In genomic region chr2:152767618-152768271, GRCm38 (mm10) we compare ENCODE assay signal across 8 mouse cellular contexts. TPM values are rescaled to one million over a fixed set of nuclear protein-coding genes. Genes with fewer than 3 reads are reported as not detected.
DNase-seq lines count a peak whose midpoint lies in the region; ATAC-seq and TF ChIP-seq lines count a peak whose summit lies in the region.

No protein-coding gene starts in this region.

- H3K9ac ChIP-seq in hindbrain, postnatal 0 days (replicated peaks; ENCODE audit: low read length): no peak overlapping the region
- H3K9ac ChIP-seq in hindbrain, embryonic 14.5 days: no peak overlapping the region
- no peak overlapping the region for H3K9ac ChIP-seq in intestine, embryonic 16.5 days (ENCODE audit: low read depth, low read length)
- no peak overlapping the region for H3K9ac ChIP-seq in liver, postnatal 0 days (replicated peaks)

- TF ChIP-seq EP300 in liver, postnatal 0 days (IDR thresholded peaks at IDR 0.05; ENCODE audit: low read depth): no peak

- H3K27ac ChIP-seq in hindbrain, postnatal 0 days: no peak overlapping the region
- no peak overlapping the region for H3K27ac ChIP-seq in hindbrain, embryonic 14.5 days
- H3K27ac ChIP-seq in intestine, embryonic 16.5 days (ENCODE audit: low read length): no peak overlapping the region
- no peak overlapping the region for H3K27ac ChIP-seq in liver, postnatal 0 days (ENCODE audit: low read depth)

- H3K27me3 ChIP-seq in hindbrain, postnatal 0 days (ENCODE audit: insufficient read depth, low read length): no peaks in the 10 kb centered on the region
- no peaks in the 10 kb centered on the region for H3K27me3 ChIP-seq in hindbrain, embryonic 14.5 days (ENCODE audit: control insufficient read depth, insufficient read depth, low read length)
- no peaks in the 10 kb centered on the region for H3K27me3 ChIP-seq in intestine, embryonic 16.5 days (replicated peaks; ENCODE audit: control insufficient read depth, insufficient read depth, low read length)
- H3K27me3 ChIP-seq in liver, postnatal 0 days (ENCODE audit: insufficient read depth, low read length): no peaks in the 10 kb centered on the region

- H3K9me3 ChIP-seq in hindbrain, postnatal 0 days (ENCODE audit: low read length): no peaks in the 10 kb centered on the region
- no peaks in the 10 kb centered on the region for H3K9me3 ChIP-seq in hindbrain, embryonic 14.5 days (ENCODE audit: control insufficient read depth, low read length)
- no peaks in the 10 kb centered on the region for H3K9me3 ChIP-seq in intestine, embryonic 16.5 days (ENCODE audit: control insufficient read depth, low read length)
- H3K9me3 ChIP-seq in liver, postnatal 0 days (ENCODE audit: low read length): no peaks in the 10 kb centered on the region

- H3K4me2 ChIP-seq in hindbrain, postnatal 0 days (ENCODE audit: low read depth, low read length): no peak overlapping the region
- H3K4me2 ChIP-seq in hindbrain, embryonic 14.5 days (replicated peaks): no peak overlapping the region
- no peak overlapping the region for H3K4me2 ChIP-seq in intestine, embryonic 16.5 days (ENCODE audit: low read depth, low read length)
- H3K4me2 ChIP-seq in liver, postnatal 0 days (ENCODE audit: low read depth, low read length): no peak overlapping the region

- no peak overlapping the region for H3K4me3 ChIP-seq in hindbrain, postnatal 0 days (ENCODE audit: low read length)
- no peak overlapping the region for H3K4me3 ChIP-seq in hindbrain, embryonic 14.5 days (replicated peaks; ENCODE audit: low read length)
- no peak overlapping the region for H3K4me3 ChIP-seq in intestine, embryonic 16.5 days (ENCODE audit: low read length)
- H3K4me3 ChIP-seq in liver, postnatal 0 days (ENCODE audit: low read depth, low read length): no peak overlapping the region

- no peak for DNase-seq in hindbrain, postnatal 0 days (ENCODE audit: low spot score)
- no peak for DNase-seq in hindbrain, embryonic 14.5 days (ENCODE audit: low spot score)
- DNase-seq in MN1 (ENCODE audit: low spot score): peak; percentile 57
- DNase-seq in embryo, embryonic 9.5 days (ENCODE audit: extremely low spot score): peak; percentile 72
- DNase-seq in liver, postnatal 0 days: peak; percentile 76
- DNase-seq in spleen, postnatal 4 days (ENCODE audit: low spot score in 2 of 2): peak; percentile 74 to 85
- DNase-seq in ovary, postnatal 10 days (ENCODE audit: low spot score): no peak

- H3K4me1 ChIP-seq in hindbrain, postnatal 0 days (ENCODE audit: insufficient read depth, low read length): no peaks in the 10 kb centered on the region
- H3K4me1 ChIP-seq in hindbrain, embryonic 14.5 days (replicated peaks; ENCODE audit: control insufficient read depth, insufficient read depth, low read length): peaks cover 7% of the 10 kb centered on the region
- peaks cover 20% of the 10 kb centered on the region for H3K4me1 ChIP-seq in intestine, embryonic 16.5 days (ENCODE audit: control insufficient read depth, insufficient read depth, low read length)
- H3K4me1 ChIP-seq in liver, postnatal 0 days (ENCODE audit: insufficient read depth): peaks cover 26% of the 10 kb centered on the region

- ATAC-seq in hindbrain, postnatal 0 days: no peak
- no peak for ATAC-seq in hindbrain, embryonic 14.5 days (ENCODE audit: low FRiP score)
- ATAC-seq in intestine, embryonic 16.5 days: peak; percentile 38
- peak; percentile 56 for ATAC-seq in liver, postnatal 0 days

- peak; percentile 62 for TF ChIP-seq CTCF in hindbrain, postnatal 0 days (IDR thresholded peaks at IDR 0.05; ENCODE audit: low read depth)
- peak; percentile 88 for TF ChIP-seq CTCF in liver, postnatal 0 days (IDR thresholded peaks at IDR 0.05; ENCODE audit: low read depth)

- no peaks in the 10 kb centered on the region for H3K36me3 ChIP-seq in hindbrain, postnatal 0 days (ENCODE audit: insufficient read depth, low read length)
- H3K36me3 ChIP-seq in hindbrain, embryonic 14.5 days (replicated peaks; ENCODE audit: control insufficient read depth, insufficient read depth): no peaks in the 10 kb centered on the region
- H3K36me3 ChIP-seq in intestine, embryonic 16.5 days (ENCODE audit: control insufficient read depth, insufficient read depth, low read length): no peaks in the 10 kb centered on the region
- H3K36me3 ChIP-seq in liver, postnatal 0 days (replicated peaks; ENCODE audit: insufficient read depth, low read length): no peaks in the 10 kb centered on the region

- WGBS in hindbrain, postnatal 0 days: 67% methylated on average over 12 of the region's 12 CpGs
- 60% methylated on average over 12 of the region's 12 CpGs for whole genome bisulfite sequencing in hindbrain, embryonic 14.5 days
- 56% methylated on average over 12 of the region's 12 CpGs for WGBS in intestine, embryonic 16.5 days
- WGBS in liver, postnatal 0 days (ENCODE audit: insufficient replicate concordance): 46% methylated on average over 12 of the region's 12 CpGs

RNA-seq across cellular contexts. Expression of gene Cox4i2, which starts 13.8 kb away (rescaled TPM):
- total RNA-seq in hindbrain, postnatal 0 days (2014; rRNA removed): 2.1 and 7.1 TPM in 2 replicates
- 4.8 and 6.1 TPM in 2 replicates for polyA plus RNA-seq in hindbrain, postnatal 0 days (2015; fragmentation: Nextera tagmentation; extraction: Ambion mirVana)
- polyA plus RNA-seq in hindbrain, embryonic 14.5 days (2014; fragmentation: Nextera tagmentation; extraction: Ambion mirVana): 5.8 TPM in 2 replicates
- 14.8 and 15.3 TPM in 2 replicates for polyA plus RNA-seq in intestine, embryonic 16.5 days (2015; fragmentation: Nextera tagmentation; extraction: Ambion mirVana)
- polyA plus RNA-seq in liver, postnatal 0 days (2015; fragmentation: Nextera tagmentation; extraction: Ambion mirVana): 0.56 and 1.0 TPM in 2 replicates

RNA-seq across cellular contexts. Expression of gene Id1, which starts 31.7 kb away (rescaled TPM):
- 142 and 198 TPM in 2 replicates for total RNA-seq in hindbrain, postnatal 0 days (2014; rRNA removed)
- polyA plus RNA-seq in hindbrain, postnatal 0 days (2015; fragmentation: Nextera tagmentation; extraction: Ambion mirVana): 99.3 and 104 TPM in 2 replicates
- polyA plus RNA-seq in hindbrain, embryonic 14.5 days (2014; fragmentation: Nextera tagmentation; extraction: Ambion mirVana): 56.5 and 68.0 TPM in 2 replicates
- polyA plus RNA-seq in intestine, embryonic 16.5 days (2015; fragmentation: Nextera tagmentation; extraction: Ambion mirVana): 96.1 and 107 TPM in 2 replicates
- polyA plus RNA-seq in liver, postnatal 0 days (2015; fragmentation: Nextera tagmentation; extraction: Ambion mirVana): 39.7 and 40.4 TPM in 2 replicates

Comparison
In these comparisons a context has a peak if more than half of its experiments do, and no peak if none do; other contexts are left out.
1. ATAC-seq: peak in intestine, embryonic 16.5 days (single experiment) and liver, postnatal 0 days (single experiment); none in hindbrain, postnatal 0 days (single experiment) and hindbrain, embryonic 14.5 days (single experiment).
2. DNase-seq: peak in MN1 (single experiment), embryo, embryonic 9.5 days (single experiment), liver, postnatal 0 days (single experiment) and spleen, postnatal 4 days (2 of 2); none in hindbrain, postnatal 0 days (single experiment), hindbrain, embryonic 14.5 days (single experiment) and ovary, postnatal 10 days (single experiment).